Mouse (Mus musculus): ENCODE results near the gene Gm28308. TPM values are rescaled to one million over a fixed set of nuclear protein-coding genes. Genes with fewer than 3 reads are reported as not detected.

Gm28308 gene
- polyA plus RNA-seq, 1 experiment from 2014 or later, result not detected

GRCm38 (mm10) chr6:52229558-52230416, 16.6 kb upstream of the Gm28308 start:
- Histone ChIP-seq H3K4me2 (no peak overlapping the region), H3K4me3 (no peak overlapping the region), H3K9ac (no peak overlapping the region), H3K27ac (ENCODE audit: poor library complexity, severe bottlenecking) (no peak overlapping the region), H3K27me3 (replicated peaks) (peaks cover 92% of the 10 kb centered on the region), H3K4me1 (replicated peaks) (peaks cover 8% of the 10 kb centered on the region; the same call in 1 of the 2 replicates), H3K36me3 (no peaks in the 10 kb centered on the region), H3K9me3 (replicated peaks) (no peaks in the 10 kb centered on the region)
- 1% methylated on average over 44 of the region's 44 CpGs for WGBS
- no peak for ATAC-seq (ENCODE audit: insufficient number of reproducible peaks, low FRiP score)

DNA sequence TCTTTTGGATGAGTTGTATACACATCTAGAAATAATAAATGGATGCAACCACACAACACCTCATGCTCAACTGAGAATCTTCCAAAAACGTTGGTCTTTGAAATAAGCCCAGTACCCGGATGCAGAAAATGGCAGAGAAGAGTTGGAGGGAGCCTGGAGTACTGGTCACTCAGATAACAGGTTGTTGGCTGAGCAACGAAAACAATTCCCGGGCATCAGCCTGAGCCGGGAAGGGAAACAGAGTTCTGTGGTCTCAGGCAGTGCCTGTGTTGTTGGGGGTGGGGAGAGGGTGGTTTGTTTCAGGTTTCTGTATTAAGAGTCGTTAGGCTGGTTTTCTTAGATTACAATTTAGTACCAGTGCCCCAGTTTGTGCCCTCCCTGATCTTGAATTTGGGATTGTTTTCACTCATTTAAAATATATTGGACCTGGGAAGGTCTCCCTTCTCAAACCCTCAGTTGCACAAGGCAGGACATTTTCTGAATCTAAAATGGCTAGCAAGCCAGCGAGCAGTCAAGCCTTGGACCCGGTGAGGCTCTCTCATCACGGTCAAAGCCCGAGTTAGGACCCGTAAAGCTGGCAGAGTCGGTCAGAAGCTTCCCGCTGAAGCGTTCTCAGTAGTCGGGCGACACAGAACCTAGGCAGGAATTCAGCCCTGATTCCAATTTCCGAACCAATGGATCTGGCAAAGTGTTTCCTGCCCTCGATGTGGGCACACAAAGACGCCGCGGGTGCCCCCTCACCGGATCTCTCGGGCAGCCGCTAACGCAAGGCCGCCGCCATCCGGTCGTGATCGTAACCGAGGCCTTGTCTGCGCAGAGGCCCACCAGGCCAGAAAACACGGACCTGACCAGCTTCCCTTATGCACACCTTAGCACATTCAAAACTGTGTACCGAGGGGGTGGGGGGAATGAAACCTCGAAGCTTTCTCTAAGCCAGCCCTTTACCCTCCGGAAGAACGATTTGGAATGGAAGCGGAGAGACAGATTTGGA, 15.6 kb upstream of the Gm28308 start:
- 2% methylated on average over 38 of the region's 38 CpGs for WGBS
- H3K9ac ChIP-seq, result no peak overlapping the region
- H3K27me3 ChIP-seq (replicated peaks), result peaks cover 92% of the 10 kb centered on the region
- peaks cover 8% of the 10 kb centered on the region; the same call in 1 of the 2 replicates for H3K4me1 ChIP-seq (replicated peaks)
- ATAC-seq (ENCODE audit: insufficient number of reproducible peaks, low FRiP score), result no peak
- H3K36me3 ChIP-seq, result no peaks in the 10 kb centered on the region
- no peaks in the 10 kb centered on the region for H3K9me3 ChIP-seq (replicated peaks)
- H3K27ac ChIP-seq (ENCODE audit: poor library complexity, severe bottlenecking), result no peak overlapping the region
- no peak overlapping the region for H3K4me2 ChIP-seq
- no peak overlapping the region for H3K4me3 ChIP-seq

DNA sequence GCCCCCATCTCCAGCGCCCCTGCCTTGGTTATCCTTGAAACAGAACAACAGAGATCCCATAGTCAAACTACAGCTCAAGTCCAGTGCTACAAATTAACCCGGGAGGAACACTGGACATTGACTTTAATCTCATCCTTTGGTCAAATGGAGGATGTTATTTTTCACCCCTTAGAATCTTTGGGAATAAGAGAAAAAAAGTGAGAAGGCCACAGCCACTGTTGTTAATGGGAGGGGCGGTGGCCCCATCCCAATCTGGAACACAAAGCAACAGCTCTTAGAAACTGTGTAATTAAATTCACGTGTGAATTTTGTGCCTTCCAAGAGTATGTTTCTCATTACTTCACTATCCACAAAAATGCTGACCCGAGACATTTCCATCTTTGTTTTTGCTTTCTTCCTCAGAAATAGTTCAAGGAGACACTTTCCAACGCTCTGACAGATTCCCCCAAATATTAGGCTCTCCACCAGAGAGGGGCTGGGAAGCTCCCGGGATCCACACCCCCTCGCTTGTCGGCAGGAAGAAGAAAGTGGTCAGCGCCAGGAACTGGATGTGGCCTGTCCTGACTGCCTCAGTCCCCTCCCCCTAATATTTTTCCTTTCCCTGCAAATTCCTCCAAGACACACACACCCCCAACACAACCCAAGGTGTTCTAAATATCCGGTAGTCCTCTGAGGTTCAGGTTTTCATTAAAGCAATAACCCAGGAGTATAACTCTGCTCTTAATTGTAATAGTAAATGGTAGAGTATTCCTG, 14.5 kb upstream of the Gm28308 start:
- Histone ChIP-seq H3K9me3 (replicated peaks) (no peaks in the 10 kb centered on the region), H3K27ac (ENCODE audit: poor library complexity, severe bottlenecking) (no peak overlapping the region), H3K27me3 (replicated peaks) (peaks cover 90% of the 10 kb centered on the region), H3K4me3 (no peak overlapping the region), H3K4me2 (no peak overlapping the region), H3K4me1 (replicated peaks) (peaks cover 7% of the 10 kb centered on the region; the same call in 1 of the 2 replicates), H3K36me3 (no peaks in the 10 kb centered on the region), H3K9ac (no peak overlapping the region)
- no peak for ATAC-seq (ENCODE audit: insufficient number of reproducible peaks, low FRiP score)
- WGBS, result 6% methylated on average over 11 of the region's 11 CpGs

DNA sequence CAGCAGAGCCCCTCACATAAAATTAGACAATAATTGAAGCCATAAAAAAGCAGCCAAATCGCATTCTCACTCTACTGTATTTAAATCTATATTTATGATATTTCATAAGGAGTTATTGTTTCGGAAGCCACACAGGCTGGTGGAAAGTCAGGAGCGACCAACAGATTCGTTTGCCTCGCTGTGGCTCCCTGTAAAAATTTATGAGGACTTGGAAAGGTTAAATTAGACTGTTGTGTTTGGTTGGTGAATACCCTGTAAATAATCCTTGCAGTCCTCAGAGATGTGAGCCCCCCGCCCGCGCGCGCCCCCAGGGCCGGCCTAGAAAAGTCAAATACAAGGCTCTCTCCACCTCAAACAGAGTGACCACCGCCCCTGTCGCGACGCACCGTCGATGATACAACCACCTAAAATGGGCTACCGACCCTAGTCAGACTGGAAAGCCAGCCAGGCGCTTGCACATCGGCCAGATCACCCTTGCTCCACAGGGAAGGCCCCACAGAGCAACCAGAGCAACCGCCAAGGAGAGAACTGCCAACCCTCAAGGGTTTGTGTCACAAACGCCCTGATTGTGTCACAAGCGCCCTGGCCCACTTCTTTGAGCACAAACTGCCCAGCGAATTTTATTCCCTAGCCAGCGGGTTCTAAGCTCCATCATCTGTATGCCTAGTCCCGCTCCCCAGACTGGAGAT, 13.6 kb upstream of the Gm28308 start:
- H3K9ac ChIP-seq, result no peak overlapping the region
- ATAC-seq (ENCODE audit: insufficient number of reproducible peaks, low FRiP score), result no peak
- peaks cover 90% of the 10 kb centered on the region for H3K27me3 ChIP-seq (replicated peaks)
- WGBS, result 3% methylated on average over 26 of the region's 26 CpGs
- H3K4me1 ChIP-seq (replicated peaks), result peaks cover 11% of the 10 kb centered on the region
- no peak overlapping the region for H3K4me2 ChIP-seq
- no peak overlapping the region for H3K27ac ChIP-seq (ENCODE audit: poor library complexity, severe bottlenecking)
- H3K9me3 ChIP-seq (replicated peaks), result no peaks in the 10 kb centered on the region
- no peaks in the 10 kb centered on the region for H3K36me3 ChIP-seq
- no peak overlapping the region for H3K4me3 ChIP-seq

- H3K9me3 ChIP-seq (replicated peaks), result no peaks in the 10 kb centered on the region
- no peaks in the 10 kb centered on the region for H3K36me3 ChIP-seq
- H3K4me1 ChIP-seq (replicated peaks), result peaks cover 16% of the 10 kb centered on the region
- H3K4me3 ChIP-seq, result peak overlapping the region; percentile 13
- H3K27me3 ChIP-seq (replicated peaks), result peaks cover 95% of the 10 kb centered on the region
- H3K9ac ChIP-seq, result no peak overlapping the region
- 2% methylated on average over 69 of the region's 69 CpGs for WGBS
- ATAC-seq (ENCODE audit: insufficient number of reproducible peaks, low FRiP score), result no peak
- H3K4me2 ChIP-seq, result 0 out of 2 replicates have a peak overlapping the region, but pooled peaks have one; percentile 5
- no peak overlapping the region for H3K27ac ChIP-seq (ENCODE audit: poor library complexity, severe bottlenecking)
Observed at GRCm38 (mm10) chr6:52225612-52226568, 12.8 kb upstream of the Gm28308 start.

GRCm38 (mm10) chr6:52224895-52225611, 11.9 kb upstream of the Gm28308 start:
- H3K9me3 ChIP-seq (replicated peaks), result no peaks in the 10 kb centered on the region
- no peak overlapping the region for H3K4me3 ChIP-seq
- ATAC-seq (ENCODE audit: insufficient number of reproducible peaks, low FRiP score), result no peak
- H3K36me3 ChIP-seq, result no peaks in the 10 kb centered on the region
- no peak overlapping the region for H3K4me2 ChIP-seq
- 2% methylated on average over 36 of the region's 36 CpGs for WGBS
- H3K9ac ChIP-seq, result no peak overlapping the region
- no peak overlapping the region for H3K27ac ChIP-seq (ENCODE audit: poor library complexity, severe bottlenecking)
- H3K27me3 ChIP-seq (replicated peaks), result peaks cover 95% of the 10 kb centered on the region
- H3K4me1 ChIP-seq (replicated peaks), result peaks cover 16% of the 10 kb centered on the region

DNA sequence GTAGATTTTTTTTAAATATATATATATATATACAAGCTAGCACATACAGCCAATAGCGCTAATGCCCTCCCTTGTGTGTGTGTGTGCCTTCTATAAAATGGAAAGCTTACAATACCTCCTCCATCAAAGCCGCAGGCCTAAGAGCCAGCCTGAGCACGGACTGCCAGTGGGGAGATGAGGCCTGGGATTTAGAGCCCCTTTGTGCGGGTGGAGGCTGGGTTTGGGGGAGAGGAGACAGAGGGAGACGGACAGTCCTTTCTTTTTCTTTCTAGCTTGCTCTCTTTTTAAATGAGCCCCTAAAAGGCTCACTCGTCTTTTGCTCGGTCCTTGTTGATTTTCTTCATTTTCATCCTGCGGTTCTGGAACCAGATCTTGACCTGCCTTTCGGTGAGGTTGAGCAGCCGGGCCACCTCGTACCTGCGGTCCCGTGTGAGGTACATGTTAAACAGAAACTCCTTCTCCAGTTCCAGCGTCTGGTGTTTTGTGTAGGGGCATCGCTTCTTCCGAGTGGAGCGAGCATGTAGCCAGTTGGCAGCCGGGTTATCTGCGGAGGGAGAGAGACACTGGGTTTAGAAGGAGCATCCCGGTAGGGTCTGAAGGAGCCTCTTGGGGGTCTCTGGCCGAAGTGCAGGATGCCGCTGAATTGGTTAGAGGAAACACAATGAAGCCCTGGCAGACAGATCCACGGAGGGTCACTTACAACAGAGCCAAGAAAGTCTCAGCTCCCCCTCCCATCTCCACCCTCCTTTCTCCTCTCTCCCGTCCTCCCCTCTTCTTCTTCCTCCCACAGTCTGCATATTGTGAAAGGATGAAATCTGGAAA, 11.0 kb upstream of the Gm28308 start:
- no peak overlapping the region for H3K4me2 ChIP-seq
- H3K27ac ChIP-seq (ENCODE audit: poor library complexity, severe bottlenecking), result no peak overlapping the region
- no peak overlapping the region for H3K4me3 ChIP-seq
- ATAC-seq (ENCODE audit: insufficient number of reproducible peaks, low FRiP score), result no peak
- H3K9me3 ChIP-seq (replicated peaks), result no peaks in the 10 kb centered on the region
- no peak overlapping the region for H3K9ac ChIP-seq
- peaks cover 16% of the 10 kb centered on the region for H3K4me1 ChIP-seq (replicated peaks)
- H3K36me3 ChIP-seq, result no peaks in the 10 kb centered on the region
- WGBS, result 2% methylated on average over 24 of the region's 24 CpGs
- peaks cover 95% of the 10 kb centered on the region for H3K27me3 ChIP-seq (replicated peaks)

DNA sequence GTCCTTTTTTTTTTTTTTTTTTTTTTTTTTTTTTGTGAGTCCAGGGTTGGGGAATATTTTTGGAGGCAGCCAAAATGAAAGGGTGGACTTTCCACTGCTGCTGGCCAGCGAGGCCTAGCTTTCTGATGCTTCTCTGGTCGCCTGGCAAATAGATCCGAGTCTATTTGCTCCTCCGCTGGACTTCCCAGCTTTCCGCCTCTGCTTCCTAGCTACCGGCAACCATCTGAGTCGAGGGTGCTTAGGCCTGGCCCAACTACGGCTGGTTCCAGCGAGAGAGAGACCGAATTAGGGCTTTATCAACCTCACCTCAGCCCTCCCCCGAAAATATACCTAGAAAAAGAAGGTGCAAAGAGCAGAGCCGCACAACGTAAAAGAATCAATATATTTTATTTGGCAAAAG, 9.6 kb upstream of the Gm28308 start:
- 18% methylated on average over 13 of the region's 13 CpGs for WGBS
- H3K4me1 ChIP-seq (replicated peaks), result peaks cover 16% of the 10 kb centered on the region
- no peak overlapping the region for H3K4me3 ChIP-seq
- H3K4me2 ChIP-seq, result no peak overlapping the region
- H3K9me3 ChIP-seq (replicated peaks), result no peaks in the 10 kb centered on the region
- no peak overlapping the region for H3K27ac ChIP-seq (ENCODE audit: poor library complexity, severe bottlenecking)
- H3K36me3 ChIP-seq, result no peaks in the 10 kb centered on the region
- ATAC-seq (ENCODE audit: insufficient number of reproducible peaks, low FRiP score), result no peak
- no peak overlapping the region for H3K9ac ChIP-seq
- H3K27me3 ChIP-seq (replicated peaks), result peaks cover 98% of the 10 kb centered on the region

All from heart, embryonic 12.5 days (tissue).